Mouse (Mus musculus) C2C12 (cell line): ENCODE measurements around the gene Tsga10ip. TPM values are rescaled to one million over a fixed set of nuclear protein-coding genes. Genes with fewer than 3 reads are reported as not detected.

Source experiments
- H3K27me3 ChIP-seq: one replicate; pipeline ENCODE4 v1.6.1; 2011; ENCODE audit not compliant: control insufficient read depth, insufficient read depth, insufficient read length
- H3K36me3 ChIP-seq: one replicate; pipeline ENCODE4 v1.6.1; 2011; ENCODE audit not compliant: control insufficient read depth, insufficient read depth
- H3K4me3 ChIP-seq: one replicate; pipeline ENCODE4 v1.5.1; 2011; ENCODE audit warnings: mild to moderate bottlenecking, control low read depth; ENCODE audit not compliant: poor library complexity, insufficient read depth, severe bottlenecking
- H3K79me2 ChIP-seq: one replicate; pipeline ENCODE4 v1.6.1; 2011; ENCODE audit not compliant: control insufficient read depth, insufficient read depth
- H3K79me3 ChIP-seq: one replicate; pipeline ENCODE4 v1.6.1; 2011; ENCODE audit warnings: low read depth, control low read depth
- H3ac ChIP-seq: one replicate; pipeline ENCODE3; 2011; ENCODE audit warnings: low read depth; ENCODE audit not compliant: control insufficient read depth, insufficient read length
- CEBPB ChIP-seq: IDR thresholded peaks from one replicate; pipeline ENCODE4 v1.6.1; 2011; ENCODE audit warnings: low read depth, mild to moderate bottlenecking, control low read depth, moderate library complexity
- CTCF ChIP-seq: IDR thresholded peaks from one replicate; pipeline ENCODE4 v1.5.1; 2011; ENCODE audit not compliant: control insufficient read depth, insufficient read depth, insufficient read length
- FOSL1 ChIP-seq: IDR thresholded peaks from one replicate; pipeline ENCODE4 v1.8.0; 2011; ENCODE audit warnings: mild to moderate bottlenecking, low read length; ENCODE audit not compliant: poor library complexity, insufficient read depth, severe bottlenecking
- MAX ChIP-seq: IDR thresholded peaks from one replicate; pipeline ENCODE4 v1.6.1; 2011; ENCODE audit warnings: mild to moderate bottlenecking, control low read depth
- MYOD1 ChIP-seq: IDR thresholded peaks from one replicate; pipeline ENCODE4 v1.6.1; 2011; ENCODE audit warnings: low read depth; ENCODE audit not compliant: control insufficient read depth, insufficient read length
- MYOG ChIP-seq: IDR thresholded peaks from one replicate; pipeline ENCODE4 v1.6.1; 2011; ENCODE audit not compliant: control insufficient read depth, insufficient read length; ENCODE audit errors: extremely low read depth
- USF1 ChIP-seq: IDR thresholded peaks from one replicate; pipeline ENCODE4 v1.6.1; 2011; ENCODE audit warnings: low read depth, mild to moderate bottlenecking, control low read depth, moderate library complexity
- polyA plus RNA-seq: library from polyadenylated mRNA; unstranded; fragments of >200 nt; fragmentation: generic; extraction: Trizol; gene quantifications from one replicate; pipeline ENCODE4 v1.2.1, GENCODE M21; 2012; ENCODE audit warnings: missing spikeins

Tsga10ip gene
- polyA plus RNA-seq, 1 experiment: 0.02 TPM

GRCm38 (mm10) chr19:5430408-5430807, 28.1 kb upstream of the Tsga10ip start:
- Histone ChIP-seq H3K36me3 (peaks cover 14% of the 10 kb centered on the region), H3K79me3 (peaks cover 22% of the 10 kb centered on the region), H3K79me2 (peaks cover 35% of the 10 kb centered on the region), H3K4me3 (no peak overlapping the region), H3K27me3 (no peaks in the 10 kb centered on the region), H3ac (no peak overlapping the region)
- TF ChIP-seq MYOD1 (peak; percentile 93), FOSL1 (no peak)

- Histone ChIP-seq H3K4me3 (no peak overlapping the region), H3K79me3 (peaks cover 23% of the 10 kb centered on the region), H3K79me2 (peaks cover 39% of the 10 kb centered on the region), H3K36me3 (peaks cover 14% of the 10 kb centered on the region), H3K27me3 (no peaks in the 10 kb centered on the region), H3ac (peak overlapping the region; percentile 76)
- TF ChIP-seq CTCF (no peak), FOSL1 (peak; percentile 95), MAX (no peak), MYOD1 (peak; percentile 49), MYOG (no peak)
Observed at GRCm38 (mm10) chr19:5429806-5430205, 27.5 kb upstream of the Tsga10ip start.

- Histone ChIP-seq H3K4me3 (no peak overlapping the region), H3K36me3 (peaks cover 14% of the 10 kb centered on the region), H3K79me2 (peaks cover 42% of the 10 kb centered on the region), H3K79me3 (peaks cover 23% of the 10 kb centered on the region), H3K27me3 (no peaks in the 10 kb centered on the region), H3ac (peak overlapping the region; percentile 3)
- TF ChIP-seq FOSL1: no peak
- TF ChIP-seq MAX: peak; percentile 55
- TF ChIP-seq MYOD1: no peak
- TF ChIP-seq USF1: no peak
- TF ChIP-seq CEBPB: no peak
- TF ChIP-seq MYOG: no peak
Observed at GRCm38 (mm10) chr19:5429219-5429618, 26.9 kb upstream of the Tsga10ip start.

GRCm38 (mm10) chr19:5428083-5428482, 25.8 kb upstream of the Tsga10ip start:
- H3ac ChIP-seq: no peak overlapping the region
- H3K27me3 ChIP-seq: no peaks in the 10 kb centered on the region
- TF ChIP-seq MAX (peak; percentile 35), MYOD1 (no peak)
- peaks cover 54% of the 10 kb centered on the region for H3K79me2 ChIP-seq
- H3K36me3 ChIP-seq: peaks cover 19% of the 10 kb centered on the region
- H3K79me3 ChIP-seq: peaks cover 33% of the 10 kb centered on the region
- no peak overlapping the region for H3K4me3 ChIP-seq

GRCm38 (mm10) chr19:5426640-5427290, 24.4 kb upstream of the Tsga10ip start:
- H3K79me3 ChIP-seq: peaks cover 36% of the 10 kb centered on the region
- TF ChIP-seq MYOG (no peak), CTCF (no peak), MAX (no peak), USF1 (no peak), CEBPB (no peak), MYOD1 (no peak), FOSL1 (no peak)

GRCm38 (mm10) chr19:5425906-5426565, 23.7 kb upstream of the Tsga10ip start:
- TF ChIP-seq MAX (no peak), CTCF (no peak), USF1 (no peak), MYOG (no peak), MYOD1 (no peak), FOSL1 (no peak), CEBPB (no peak)
- H3K36me3 ChIP-seq: peaks cover 39% of the 10 kb centered on the region
- no peaks in the 10 kb centered on the region for H3K27me3 ChIP-seq
- H3K4me3 ChIP-seq: peak overlapping the region; percentile 95
- peaks cover 36% of the 10 kb centered on the region for H3K79me3 ChIP-seq
- peak overlapping the region; percentile 67 for H3ac ChIP-seq
- peaks cover 68% of the 10 kb centered on the region for H3K79me2 ChIP-seq

More at GRCm38 (mm10) chr19:5426640-5427290, 24.4 kb upstream of the Tsga10ip start:
- peaks cover 32% of the 10 kb centered on the region for H3K36me3 ChIP-seq
- H3ac ChIP-seq: peak overlapping the region; percentile 33
- H3K79me2 ChIP-seq: peaks cover 67% of the 10 kb centered on the region
- H3K27me3 ChIP-seq: no peaks in the 10 kb centered on the region
- H3K4me3 ChIP-seq: peak overlapping the region; percentile 95
